Mouse (Mus musculus) forebrain, embryonic 12.5 days (tissue): ENCODE measurements around the gene Gm8165. TPM values are rescaled to one million over a fixed set of nuclear protein-coding genes. Genes with fewer than 3 reads are reported as not detected.
"Not testable (repeated sequence)": the region's sequence is repeated elsewhere in the genome, so short reads cannot be mapped to it uniquely, and the experiment has no call there.

Source experiments
- ATAC-seq: fragments of 200-750 bp; cut with Nextera tagmentation; 2 replicates; pipeline ENCODE4 v1.8.0; 2017; ENCODE audit warnings: moderate TSS enrichment; ENCODE audit not compliant: low FRiP score
- H3K27ac ChIP-seq: fragments of 300-500 bp; sonication (generic); 2 replicates; pipeline ENCODE4 v1.5.1; 2016; ENCODE audit warnings: mild to moderate bottlenecking
- H3K27me3 ChIP-seq: fragments of 300-500 bp; sonication (generic); 2 replicates; pipeline ENCODE4 v1.6.1; 2016; ENCODE audit warnings: mild to moderate bottlenecking
- H3K36me3 ChIP-seq: fragments of 300-500 bp; sonication (generic); replicated peaks from 2 replicates; pipeline ENCODE4 v1.6.1; 2016; ENCODE audit warnings: mild to moderate bottlenecking
- H3K4me1 ChIP-seq: fragments of 300-500 bp; sonication (generic); 2 replicates; pipeline ENCODE4 v1.6.1; 2016
- H3K4me2 ChIP-seq: fragments of 300-500 bp; sonication (generic); 2 replicates; pipeline ENCODE4 v1.6.1; 2016; ENCODE audit warnings: mild to moderate bottlenecking, moderate library complexity
- H3K4me3 ChIP-seq: fragments of 300-500 bp; sonication (generic); replicated peaks from 2 replicates; pipeline ENCODE4 v1.5.1; 2016; ENCODE audit warnings: mild to moderate bottlenecking
- H3K9ac ChIP-seq: fragments of 300-500 bp; sonication (generic); 2 replicates; pipeline ENCODE4 v1.6.1; 2016; ENCODE audit warnings: mild to moderate bottlenecking
- H3K9me3 ChIP-seq: fragments of 300-500 bp; sonication (generic); 2 replicates; pipeline ENCODE4 v1.6.1; 2016
- WGBS: fragments of 180-500 bp; shearing (Covaris S2); methylation state at CpG from one replicate; pipeline ENCODE4 v1.1.7; 2016; 5-methylcytosine and 5-hydroxymethylcytosine counted together
- polyA plus RNA-seq: library from polyadenylated mRNA; unstranded; fragments of >200 nt; fragmentation: Nextera tagmentation; extraction: Ambion mirVana; gene quantifications from 2 replicates; pipeline ENCODE4 v1.2.1, GENCODE M21; 2016

Gm8165 gene
- not detected in 2 replicates for polyA plus RNA-seq

DNA sequence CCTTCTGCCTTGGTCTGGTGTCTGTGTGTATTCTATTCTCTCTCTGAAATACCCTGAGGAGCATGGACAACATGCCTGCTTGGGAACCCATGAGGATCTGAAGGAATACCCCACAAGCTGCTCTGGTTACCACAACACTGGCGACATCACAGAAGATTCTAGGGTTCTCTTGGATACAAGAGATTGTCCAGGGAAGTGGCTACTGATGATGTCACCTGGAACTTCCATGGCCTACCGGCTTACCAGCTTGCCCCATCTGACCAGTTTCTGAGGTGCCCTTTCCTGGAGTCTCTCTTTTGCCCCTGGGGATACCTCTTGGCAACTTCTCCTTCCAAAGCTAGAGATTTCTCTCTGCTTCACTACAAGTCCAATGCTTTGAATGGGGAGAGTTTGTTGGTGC, at the start of gene Gm8165:
Gene Gm8165, minus strand, starts transcription at position 101 of the 400 bp plus-strand sequence.
- H3K9ac ChIP-seq, H3K27ac ChIP-seq, ATAC-seq, H3K36me3 ChIP-seq, H3K9me3 ChIP-seq, H3K27me3 ChIP-seq, H3K4me3 ChIP-seq, H3K4me1 ChIP-seq, H3K4me2 ChIP-seq: not testable (repeated sequence)
- WGBS: 100% methylated on average over 1 of the region's 2 CpGs

DNA sequence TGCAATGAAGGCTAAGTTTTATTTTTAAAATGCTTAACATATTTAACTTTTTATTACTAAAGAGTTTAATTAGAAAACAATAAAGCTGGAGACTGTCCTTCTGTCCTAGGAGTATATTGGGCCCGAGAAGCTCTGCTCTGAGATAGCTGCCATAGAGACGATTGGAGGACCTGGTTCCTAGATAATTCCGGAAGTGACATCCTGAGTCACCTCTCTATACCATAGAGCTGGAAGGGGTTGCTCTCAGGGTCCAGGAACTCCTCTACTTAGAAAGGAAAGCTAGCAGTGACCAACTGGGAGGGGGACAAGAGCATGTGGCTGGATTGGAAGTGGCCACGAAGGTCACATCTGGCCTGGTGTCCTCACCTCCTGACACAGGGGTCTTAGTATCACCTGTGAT, 20.6 kb upstream of the Gm8165 start, which contains the start of gene Gm7324:
Gene Gm7324, plus strand, starts transcription at position 208 of the 400 bp plus-strand sequence.
- WGBS: 83% methylated on average over 4 of the region's 4 CpGs
- H3K27me3 ChIP-seq, H3K4me3 ChIP-seq, ATAC-seq, H3K27ac ChIP-seq, H3K4me2 ChIP-seq, H3K9ac ChIP-seq, H3K9me3 ChIP-seq, H3K36me3 ChIP-seq, H3K4me1 ChIP-seq: not testable (repeated sequence)

Other genes with a start within 250 kb of the Gm8165 start
- gene Gm5799, start 133.6 kb downstream of the Gm8165 start, polyA plus RNA-seq: not detected in 2 replicates
- not detected in 2 replicates for gene Gm17654, start 98.1 kb downstream of the Gm8165 start, polyA plus RNA-seq
- gene Gm10375, start 69.2 kb downstream of the Gm8165 start, polyA plus RNA-seq: not detected in 2 replicates
- 2.6 TPM in 2 replicates for gene Gm7324, start 20.6 kb upstream of the Gm8165 start, polyA plus RNA-seq
- gene Gm16506, start 50.3 kb upstream of the Gm8165 start, polyA plus RNA-seq: not detected in 2 replicates
- gene Gm6526, start 70.7 kb upstream of the Gm8165 start, polyA plus RNA-seq: not detected in 2 replicates
- not detected in 2 replicates for gene Gm8180, start 107.5 kb upstream of the Gm8165 start, polyA plus RNA-seq
- gene Ear1, start 198.3 kb upstream of the Gm8165 start, polyA plus RNA-seq: not detected in 2 replicates
- gene Ear10, start 246.4 kb upstream of the Gm8165 start, polyA plus RNA-seq: not detected in 2 replicates
- gene Gm8113, start 248.2 kb upstream of the Gm8165 start, polyA plus RNA-seq: 6.6 TPM in 2 replicates